Mouse (Mus musculus): ENCODE results near the gene Tec. TPM values are rescaled to one million over a fixed set of nuclear protein-coding genes. Genes with fewer than 3 reads are reported as not detected.

Gene Tec
- polyA plus RNA-seq, 1 experiment, result 0.44 TPM

GRCm38 (mm10) chr5:72850926-72851673, 17.2 kb downstream of the Tec start:
- peak; percentile 34 for TF ChIP-seq GATA1 (IDR thresholded peaks at IDR 0.05; ENCODE audit: low read length)

- TF ChIP-seq GATA1 (IDR thresholded peaks at IDR 0.05; ENCODE audit: low read length), result no peak
Measured at GRCm38 (mm10) chr5:72848889-72849435, 19.3 kb downstream of the Tec start.

GRCm38 (mm10) chr5:72846712-72847111, 21.6 kb downstream of the Tec start:
- TF ChIP-seq GATA1 (IDR thresholded peaks at IDR 0.05; ENCODE audit: low read length), result no peak

- TF ChIP-seq GATA1 (IDR thresholded peaks at IDR 0.05; ENCODE audit: low read length), result no peak
Measured at GRCm38 (mm10) chr5:72845928-72846630, 22.2 kb downstream of the Tec start.

- no peak for TF ChIP-seq GATA1 (IDR thresholded peaks at IDR 0.05; ENCODE audit: low read length)
Measured at GRCm38 (mm10) chr5:72844776-72845495, 23.3 kb downstream of the Tec start.

- TF ChIP-seq GATA1 (IDR thresholded peaks at IDR 0.05; ENCODE audit: low read length), result no peak
Measured at GRCm38 (mm10) chr5:72844294-72844693, 24.0 kb downstream of the Tec start.

GRCm38 (mm10) chr5:72839655-72840054, 28.6 kb downstream of the Tec start:
- TF ChIP-seq GATA1 (IDR thresholded peaks at IDR 0.05; ENCODE audit: low read length), result no peak

- no peak for TF ChIP-seq GATA1 (IDR thresholded peaks at IDR 0.05; ENCODE audit: low read length)
Measured at GRCm38 (mm10) chr5:72838976-72839375, 29.3 kb downstream of the Tec start.

- TF ChIP-seq GATA1 (IDR thresholded peaks at IDR 0.05; ENCODE audit: low read length), result no peak
Measured at GRCm38 (mm10) chr5:72835656-72836055, 32.6 kb downstream of the Tec start.

GRCm38 (mm10) chr5:72832904-72833765, 35.1 kb downstream of the Tec start:
- TF ChIP-seq GATA1 (IDR thresholded peaks at IDR 0.05; ENCODE audit: low read length), result no peak

- no peak for TF ChIP-seq GATA1 (IDR thresholded peaks at IDR 0.05; ENCODE audit: low read length)
Measured at GRCm38 (mm10) chr5:72832191-72832590, 36.1 kb downstream of the Tec start.

- TF ChIP-seq GATA1 (IDR thresholded peaks at IDR 0.05; ENCODE audit: low read length), result no peak
Measured at GRCm38 (mm10) chr5:72830988-72831610, 37.2 kb downstream of the Tec start.

- no peak for TF ChIP-seq GATA1 (IDR thresholded peaks at IDR 0.05; ENCODE audit: low read length)
Measured at GRCm38 (mm10) chr5:72829506-72830067, 38.7 kb downstream of the Tec start.

- no peak for TF ChIP-seq GATA1 (IDR thresholded peaks at IDR 0.05; ENCODE audit: low read length)
Measured at GRCm38 (mm10) chr5:72828401-72828800, 39.9 kb downstream of the Tec start.

Data from G1E-ER4 (cell line).